Mouse (Mus musculus): ENCODE measurements around the gene Paxx. TPM values are rescaled to one million over a fixed set of nuclear protein-coding genes. Genes with fewer than 3 reads are reported as not detected.

The Paxx gene
- polyA plus RNA-seq, 1 experiment from 2014 or later: 33.8 TPM

GRCm38 (mm10) chr2:25450853-25451647, 9.8 kb downstream of the Paxx start:
- no peaks in the 10 kb centered on the region for H3K9me3 ChIP-seq (ENCODE audit: low read length)
- 76% methylated on average over 8 of the region's 8 CpGs for WGBS
- H3K4me1 ChIP-seq (ENCODE audit: insufficient read depth, low read length): no peaks in the 10 kb centered on the region

GRCm38 (mm10) chr2:25442682-25443081, 18.2 kb downstream of the Paxx start:
- Histone ChIP-seq H3K4me3 (ENCODE audit: low read length) (no peak overlapping the region), H3K27me3 (ENCODE audit: insufficient read depth, low read length) (no peaks in the 10 kb centered on the region), H3K27ac (ENCODE audit: low read length) (no peak overlapping the region), H3K4me2 (replicated peaks; ENCODE audit: low read depth, low read length) (no peak overlapping the region), H3K9ac (replicated peaks; ENCODE audit: low read length) (no peak overlapping the region), H3K36me3 (ENCODE audit: insufficient read depth, low read length) (peaks cover 33% of the 10 kb centered on the region), H3K4me1 (ENCODE audit: insufficient read depth, low read length) (no peaks in the 10 kb centered on the region), H3K9me3 (ENCODE audit: low read length) (no peaks in the 10 kb centered on the region)
- no peak for ATAC-seq (ENCODE audit: low FRiP score, low TSS enrichment)
- 77% methylated on average over 14 of the region's 14 CpGs for WGBS

More at GRCm38 (mm10) chr2:25450853-25451647, 9.8 kb downstream of the Paxx start:
- Histone ChIP-seq H3K27me3 (ENCODE audit: insufficient read depth, low read length) (no peaks in the 10 kb centered on the region), H3K9ac (replicated peaks; ENCODE audit: low read length) (no peak overlapping the region), H3K36me3 (ENCODE audit: insufficient read depth, low read length) (no peaks in the 10 kb centered on the region), H3K4me3 (ENCODE audit: low read length) (no peak overlapping the region), H3K27ac (ENCODE audit: low read length) (no peak overlapping the region), H3K4me2 (replicated peaks; ENCODE audit: low read depth, low read length) (no peak overlapping the region)
- ATAC-seq (ENCODE audit: low FRiP score, low TSS enrichment): no peak

- H3K4me1 ChIP-seq (ENCODE audit: insufficient read depth, low read length): no peaks in the 10 kb centered on the region
- H3K9me3 ChIP-seq (ENCODE audit: low read length): no peaks in the 10 kb centered on the region
- H3K4me3 ChIP-seq (ENCODE audit: low read length): no peak overlapping the region
- H3K4me2 ChIP-seq (replicated peaks; ENCODE audit: low read depth, low read length): no peak overlapping the region
- ATAC-seq (ENCODE audit: low FRiP score, low TSS enrichment): no peak
- H3K36me3 ChIP-seq (ENCODE audit: insufficient read depth, low read length): peaks cover 33% of the 10 kb centered on the region
- no peak overlapping the region for H3K9ac ChIP-seq (replicated peaks; ENCODE audit: low read length)
- 87% methylated on average over 20 of the region's 20 CpGs for WGBS
- no peak overlapping the region for H3K27ac ChIP-seq (ENCODE audit: low read length)
- no peaks in the 10 kb centered on the region for H3K27me3 ChIP-seq (ENCODE audit: insufficient read depth, low read length)
Observed at GRCm38 (mm10) chr2:25441067-25441466, 19.8 kb downstream of the Paxx start.

GRCm38 (mm10) chr2:25436286-25436820, 24.5 kb downstream of the Paxx start:
- Histone ChIP-seq H3K9ac (replicated peaks; ENCODE audit: low read length) (no peak overlapping the region), H3K4me1 (ENCODE audit: insufficient read depth, low read length) (peaks cover 3% of the 10 kb centered on the region), H3K4me2 (replicated peaks; ENCODE audit: low read depth, low read length) (no peak overlapping the region), H3K36me3 (ENCODE audit: insufficient read depth, low read length) (peaks cover 12% of the 10 kb centered on the region; the same call in 1 of the 2 replicates), H3K9me3 (ENCODE audit: low read length) (no peaks in the 10 kb centered on the region), H3K27me3 (ENCODE audit: insufficient read depth, low read length) (no peaks in the 10 kb centered on the region), H3K27ac (ENCODE audit: low read length) (no peak overlapping the region), H3K4me3 (ENCODE audit: low read length) (no peak overlapping the region)
- 91% methylated on average over 10 of the region's 10 CpGs for WGBS
- no peak for ATAC-seq (ENCODE audit: low FRiP score, low TSS enrichment)

- no peak overlapping the region for H3K27ac ChIP-seq (ENCODE audit: low read length)
Observed at GRCm38 (mm10) chr2:25434292-25434691, 26.6 kb downstream of the Paxx start.

GRCm38 (mm10) chr2:25433101-25433500, 27.8 kb downstream of the Paxx start:
- Histone ChIP-seq H3K36me3 (ENCODE audit: insufficient read depth, low read length) (no peaks in the 10 kb centered on the region), H3K4me2 (replicated peaks; ENCODE audit: low read depth, low read length) (no peak overlapping the region), H3K27me3 (ENCODE audit: insufficient read depth, low read length) (0 out of 2 replicates have a peak, but pooled peaks cover 5% of the 10 kb centered on the region), H3K9ac (replicated peaks; ENCODE audit: low read length) (no peak overlapping the region), H3K4me1 (ENCODE audit: insufficient read depth, low read length) (peaks cover 30% of the 10 kb centered on the region), H3K27ac (ENCODE audit: low read length) (no peak overlapping the region), H3K4me3 (ENCODE audit: low read length) (no peak overlapping the region), H3K9me3 (ENCODE audit: low read length) (no peaks in the 10 kb centered on the region)
- ATAC-seq (ENCODE audit: low FRiP score, low TSS enrichment): no peak
- 84% methylated on average over 17 of the region's 17 CpGs for WGBS

More at GRCm38 (mm10) chr2:25434292-25434691, 26.6 kb downstream of the Paxx start:
- no peak for ATAC-seq (ENCODE audit: low FRiP score, low TSS enrichment)
- peaks cover 23% of the 10 kb centered on the region for H3K4me1 ChIP-seq (ENCODE audit: insufficient read depth, low read length)
- H3K9ac ChIP-seq (replicated peaks; ENCODE audit: low read length): no peak overlapping the region
- H3K27me3 ChIP-seq (ENCODE audit: insufficient read depth, low read length): 0 out of 2 replicates have a peak, but pooled peaks cover 4% of the 10 kb centered on the region
- no peaks in the 10 kb centered on the region for H3K9me3 ChIP-seq (ENCODE audit: low read length)
- no peak overlapping the region for H3K4me2 ChIP-seq (replicated peaks; ENCODE audit: low read depth, low read length)
- WGBS: 86% methylated on average over 8 of the region's 8 CpGs
- peaks cover 8% of the 10 kb centered on the region; the same call in 1 of the 2 replicates for H3K36me3 ChIP-seq (ENCODE audit: insufficient read depth, low read length)
- no peak overlapping the region for H3K4me3 ChIP-seq (ENCODE audit: low read length)

- Histone ChIP-seq H3K4me1 (ENCODE audit: insufficient read depth, low read length) (peaks cover 32% of the 10 kb centered on the region), H3K4me3 (ENCODE audit: low read length) (no peak overlapping the region), H3K27me3 (ENCODE audit: insufficient read depth, low read length) (0 out of 2 replicates have a peak, but pooled peaks cover 5% of the 10 kb centered on the region), H3K36me3 (ENCODE audit: insufficient read depth, low read length) (no peaks in the 10 kb centered on the region), H3K27ac (ENCODE audit: low read length) (no peak overlapping the region), H3K9ac (replicated peaks; ENCODE audit: low read length) (no peak overlapping the region), H3K9me3 (ENCODE audit: low read length) (no peaks in the 10 kb centered on the region), H3K4me2 (replicated peaks; ENCODE audit: low read depth, low read length) (no peak overlapping the region)
- 73% methylated on average over 11 of the region's 11 CpGs for WGBS
- no peak for ATAC-seq (ENCODE audit: low FRiP score, low TSS enrichment)
Observed at GRCm38 (mm10) chr2:25432326-25433098, 28.4 kb downstream of the Paxx start.

- Histone ChIP-seq H3K36me3 (ENCODE audit: insufficient read depth, low read length) (no peaks in the 10 kb centered on the region), H3K9me3 (ENCODE audit: low read length) (no peaks in the 10 kb centered on the region), H3K4me1 (ENCODE audit: insufficient read depth, low read length) (peaks cover 32% of the 10 kb centered on the region), H3K4me2 (replicated peaks; ENCODE audit: low read depth, low read length) (peak overlapping the region; percentile 17), H3K4me3 (ENCODE audit: low read length) (no peak overlapping the region), H3K9ac (replicated peaks; ENCODE audit: low read length) (no peak overlapping the region; the same call in 1 of the 2 replicates), H3K27me3 (ENCODE audit: insufficient read depth, low read length) (0 out of 2 replicates have a peak, but pooled peaks cover 5% of the 10 kb centered on the region), H3K27ac (ENCODE audit: low read length) (peak overlapping the region; percentile 45; the same call in 1 of the 2 replicates)
- no peak for ATAC-seq (ENCODE audit: low FRiP score, low TSS enrichment)
- 65% methylated on average over 6 of the region's 6 CpGs for WGBS
Observed at GRCm38 (mm10) chr2:25431308-25431855, 29.5 kb downstream of the Paxx start.

GRCm38 (mm10) chr2:25430395-25431233, 30.3 kb downstream of the Paxx start:
- Histone ChIP-seq H3K9me3 (ENCODE audit: low read length) (no peaks in the 10 kb centered on the region), H3K4me1 (ENCODE audit: insufficient read depth, low read length) (peaks cover 32% of the 10 kb centered on the region), H3K36me3 (ENCODE audit: insufficient read depth, low read length) (no peaks in the 10 kb centered on the region), H3K9ac (replicated peaks; ENCODE audit: low read length) (peak overlapping the region; percentile 29), H3K27ac (ENCODE audit: low read length) (peak overlapping the region; percentile 45; the same call in 1 of the 2 replicates), H3K27me3 (ENCODE audit: insufficient read depth, low read length) (peaks cover 6% of the 10 kb centered on the region; the same call in 1 of the 2 replicates), H3K4me3 (ENCODE audit: low read length) (no peak overlapping the region), H3K4me2 (replicated peaks; ENCODE audit: low read depth, low read length) (peak overlapping the region; percentile 17)
- WGBS: 45% methylated on average over 17 of the region's 17 CpGs
- ATAC-seq (ENCODE audit: low FRiP score, low TSS enrichment): peak; percentile 72

Measured in kidney, embryonic 16.5 days (tissue).